Mouse (Mus musculus) small intestine, adult 2 months (tissue): ENCODE measurements around the gene Scn10a. TPM values are rescaled to one million over a fixed set of nuclear protein-coding genes. Genes with fewer than 3 reads are reported as not detected.

Experiments
- H3K27ac ChIP-seq: fragments of 200-500 bp; 2 replicates; pipeline ENCODE4 v1.5.1; 2012; ENCODE audit warnings: low read depth, low read length, control low read depth, inconsistent platforms; ENCODE audit not compliant: insufficient read depth
- H3K27me3 ChIP-seq: fragments of 200-500 bp; 2 replicates; pipeline ENCODE4 v1.6.1; 2012; ENCODE audit warnings: mild to moderate bottlenecking, moderate library complexity, low read length, inconsistent platforms; ENCODE audit not compliant: control insufficient read depth, insufficient read depth
- H3K36me3 ChIP-seq: fragments of 200-500 bp; 2 replicates; pipeline ENCODE4 v1.6.1; 2012; ENCODE audit warnings: mild to moderate bottlenecking, low read length, control low read depth, inconsistent platforms; ENCODE audit not compliant: control insufficient read depth, insufficient read depth
- H3K4me1 ChIP-seq: fragments of 200-500 bp; 2 replicates; pipeline ENCODE4 v1.6.1; 2012; ENCODE audit warnings: low read length, inconsistent platforms, mixed read lengths; ENCODE audit not compliant: control insufficient read depth, insufficient read depth, insufficient read length
- H3K4me3 ChIP-seq: fragments of 200-500 bp; 2 replicates; pipeline ENCODE4 v1.5.1; 2012; ENCODE audit warnings: low read depth, mild to moderate bottlenecking, control low read depth, inconsistent platforms, low read length, moderate library complexity
- CTCF ChIP-seq: fragments of 200-500 bp; IDR thresholded peaks from 2 replicates; pipeline ENCODE4 v1.5.1; 2012; ENCODE audit warnings: low read depth, mild to moderate bottlenecking, control low read depth, inconsistent platforms, low read length, moderate library complexity, mixed read lengths; ENCODE audit not compliant: insufficient replicate concordance, insufficient read length; ENCODE audit errors: extremely low read depth
- POLR2A ChIP-seq: fragments of 200-500 bp; IDR thresholded peaks from 2 replicates; pipeline ENCODE4 v1.6.1; 2012; ENCODE audit warnings: low read depth, mild to moderate bottlenecking, control low read depth, inconsistent platforms, low read length, moderate library complexity
- WGBS: fragments of 180-500 bp; shearing (Covaris S2); methylation state at CpG from one replicate; pipeline ENCODE4 v1.1.7; 2018; 5-methylcytosine and 5-hydroxymethylcytosine counted together
- polyA plus RNA-seq: library from polyadenylated mRNA; depleted of rRNA; stranded (reverse); fragments of >200 nt; gene quantifications from 2 replicates; pipeline ENCODE4 v1.2.3, GENCODE M21; 2012; rRNA removed

Scn10a gene
- polyA plus RNA-seq, 1 experiment = not detected

DNA sequence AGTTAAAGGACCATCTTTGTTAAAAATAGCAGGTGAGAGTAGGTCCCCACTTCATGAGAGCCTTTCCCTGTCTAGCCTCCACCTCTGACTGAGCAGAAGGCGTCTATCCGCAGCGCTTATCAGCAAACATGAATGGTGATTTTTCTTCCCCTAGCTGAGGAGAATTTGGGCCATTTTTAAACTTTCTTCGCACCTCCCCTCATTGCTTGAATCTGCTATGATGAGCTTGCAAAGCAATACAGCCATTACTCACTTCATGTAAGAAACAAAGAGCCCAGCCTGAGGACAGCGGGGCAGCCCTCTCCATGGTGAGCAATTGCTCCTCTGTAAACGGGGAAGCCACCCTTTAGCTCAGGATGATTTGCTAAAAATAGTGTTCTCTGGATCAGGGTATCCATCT lies 154.3 kb downstream of the Scn10a start:
- no peaks in the 10 kb centered on the region for H3K36me3 ChIP-seq
- no peaks in the 10 kb centered on the region for H3K27me3 ChIP-seq
- 75% methylated on average over 6 of the region's 6 CpGs for WGBS
- H3K4me1 ChIP-seq = no peaks in the 10 kb centered on the region
- H3K4me3 ChIP-seq = no peak overlapping the region
- TF ChIP-seq POLR2A (no peak), CTCF (no peak)
- no peak overlapping the region for H3K27ac ChIP-seq

DNA sequence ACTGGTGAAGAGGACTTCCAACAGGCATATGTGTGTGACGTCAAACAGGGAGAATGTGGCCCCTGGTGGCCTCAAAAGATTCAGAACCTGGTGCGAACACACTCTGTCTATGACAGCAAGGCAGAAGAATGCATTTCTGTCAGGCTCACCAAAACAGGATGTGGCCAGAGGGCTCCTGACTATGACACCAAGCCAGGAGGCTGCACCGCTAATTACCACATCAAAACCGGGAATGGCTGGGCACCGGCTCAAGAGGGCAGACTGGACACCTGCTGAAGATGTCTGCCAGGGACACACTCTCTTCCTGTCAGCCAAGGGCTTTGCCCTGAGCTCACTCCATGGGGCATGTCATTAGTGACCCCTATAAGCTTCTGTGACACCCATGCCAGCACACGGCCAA lies 155.5 kb downstream of the Scn10a start:
- Histone ChIP-seq H3K27ac (no peak overlapping the region), H3K27me3 (no peaks in the 10 kb centered on the region), H3K4me1 (no peaks in the 10 kb centered on the region), H3K36me3 (no peaks in the 10 kb centered on the region), H3K4me3 (no peak overlapping the region)
- TF ChIP-seq POLR2A (no peak), CTCF (no peak)
- 54% methylated on average over 6 of the region's 6 CpGs for WGBS

GRCm38 (mm10) chr9:119562256-119562655 lies 156.9 kb downstream of the Scn10a start:
- no peaks in the 10 kb centered on the region for H3K4me1 ChIP-seq
- TF ChIP-seq POLR2A (no peak), CTCF (no peak)
- no peaks in the 10 kb centered on the region for H3K36me3 ChIP-seq
- no peak overlapping the region for H3K4me3 ChIP-seq
- 75% methylated on average over 12 of the region's 12 CpGs for WGBS
- no peaks in the 10 kb centered on the region for H3K27me3 ChIP-seq
- no peak overlapping the region for H3K27ac ChIP-seq

DNA sequence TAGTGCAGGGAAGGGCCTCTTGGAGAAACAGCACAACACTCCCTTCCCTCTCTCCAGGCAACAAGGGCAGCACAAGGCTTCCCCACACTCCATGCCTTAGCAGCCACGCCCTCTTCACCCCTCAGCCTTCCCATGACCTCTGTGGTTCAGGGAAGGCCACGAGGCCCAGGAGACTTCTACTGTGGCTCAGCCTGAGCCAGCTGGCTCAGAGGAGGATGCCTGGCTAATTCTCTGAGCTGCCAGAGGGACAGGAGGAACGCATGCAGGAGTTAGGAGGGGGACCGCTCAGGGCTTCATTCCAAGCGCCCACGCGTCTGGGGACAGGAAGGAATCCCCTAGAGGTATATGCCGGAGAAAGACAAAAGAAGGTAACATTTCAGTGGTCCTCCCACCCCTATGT lies 157.4 kb downstream of the Scn10a start:
- Histone ChIP-seq H3K4me3 (no peak overlapping the region), H3K4me1 (no peaks in the 10 kb centered on the region), H3K27me3 (no peaks in the 10 kb centered on the region), H3K27ac (no peak overlapping the region), H3K36me3 (no peaks in the 10 kb centered on the region)
- 70% methylated on average over 8 of the region's 8 CpGs for WGBS
- TF ChIP-seq POLR2A = no peak
- TF ChIP-seq CTCF = no peak

DNA sequence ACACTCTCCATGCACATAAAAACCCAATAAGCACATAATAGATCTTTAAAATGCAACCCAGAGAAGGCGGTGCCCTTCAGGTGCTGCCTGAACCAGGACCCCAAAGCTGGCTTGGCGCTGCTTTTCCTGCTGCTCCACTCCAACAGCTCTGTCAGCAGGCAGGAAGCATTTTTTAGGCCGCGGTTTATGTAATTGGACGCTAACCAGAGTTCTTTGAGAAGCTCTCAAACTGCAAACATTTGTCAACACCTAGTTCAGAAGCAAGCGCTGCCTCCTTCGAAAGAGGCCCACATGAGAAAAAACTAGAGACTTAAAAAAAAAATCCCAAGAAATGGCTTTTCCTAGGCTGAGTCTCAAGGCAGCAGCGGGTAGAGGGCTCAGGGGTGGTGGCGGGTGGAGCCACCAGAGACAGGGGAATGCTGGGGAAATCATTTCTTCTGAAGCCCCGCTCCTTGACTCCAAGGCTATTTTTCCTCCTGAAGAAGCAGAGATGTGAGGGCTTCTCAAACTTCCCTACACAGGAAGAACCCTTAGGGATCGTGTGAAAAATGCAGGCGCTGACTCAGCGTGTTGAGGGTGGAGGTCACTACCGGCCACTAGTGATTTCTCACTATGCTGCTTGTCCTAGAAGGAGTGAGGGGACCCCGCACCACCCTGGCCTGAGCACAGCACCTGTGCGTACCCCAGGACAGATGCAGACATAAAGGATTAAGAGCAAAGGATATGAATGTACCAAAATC lies 159.4 kb downstream of the Scn10a start:
- H3K27me3 ChIP-seq = no peaks in the 10 kb centered on the region
- no peak overlapping the region for H3K4me3 ChIP-seq
- no peaks in the 10 kb centered on the region for H3K4me1 ChIP-seq
- no peak overlapping the region for H3K27ac ChIP-seq
- 72% methylated on average over 16 of the region's 16 CpGs for WGBS
- H3K36me3 ChIP-seq = no peaks in the 10 kb centered on the region
- TF ChIP-seq POLR2A = no peak
- no peak for TF ChIP-seq CTCF

Other genes with a start within 250 kb of the Scn10a start
- 0.27 and 0.41 TPM in 2 replicates for gene Scn5a, start 140.3 kb downstream of the Scn10a start, polyA plus RNA-seq
- gene Scn11a, start 106.1 kb upstream of the Scn10a start, polyA plus RNA-seq = 0.09 TPM in 2 replicates
- 8.6 and 15.5 TPM in 2 replicates for gene Wdr48, start 175.6 kb upstream of the Scn10a start, polyA plus RNA-seq
- gene Gorasp1, start 218.2 kb upstream of the Scn10a start, polyA plus RNA-seq = 9.7 and 11.7 TPM in 2 replicates
- gene Ttc21a, start 218.3 kb upstream of the Scn10a start, polyA plus RNA-seq = not detected in 2 replicates